Mouse (Mus musculus) thymus, adult 2 months (tissue): ENCODE results near the gene Ift43. TPM values are rescaled to one million over a fixed set of nuclear protein-coding genes. Genes with fewer than 3 reads are reported as not detected.

Experiments
- DNase-seq: peaks from one replicate; pipeline ENCODE4 v3.0.0; 2021
- H3K27ac ChIP-seq: fragments of 200-500 bp; 2 replicates; pipeline ENCODE4 v1.5.1; 2012; ENCODE audit warnings: low read length, control low read depth; ENCODE audit not compliant: control insufficient read depth, insufficient read depth
- H3K27me3 ChIP-seq: fragments of 200-500 bp; 2 replicates; pipeline ENCODE4 v1.6.1; 2012; ENCODE audit warnings: mild to moderate bottlenecking, low read length, moderate library complexity, mixed read lengths; ENCODE audit not compliant: control insufficient read depth, insufficient read depth
- H3K36me3 ChIP-seq: fragments of 200-500 bp; 2 replicates; pipeline ENCODE4 v1.6.1; 2012; ENCODE audit warnings: mild to moderate bottlenecking, low read length, moderate library complexity; ENCODE audit not compliant: control insufficient read depth, insufficient read depth
- H3K4me1 ChIP-seq: fragments of 200-500 bp; replicated peaks from 2 replicates; pipeline ENCODE4 v1.6.1; 2012; ENCODE audit warnings: low read length; ENCODE audit not compliant: control insufficient read depth, insufficient read depth
- H3K4me3 ChIP-seq: fragments of 200-500 bp; 2 replicates; pipeline ENCODE4 v1.5.1; 2012; ENCODE audit warnings: mild to moderate bottlenecking, low read length, control low read depth, moderate library complexity; ENCODE audit not compliant: control insufficient read depth, insufficient read depth
- CTCF ChIP-seq: fragments of 200-500 bp; IDR thresholded peaks from 2 replicates; pipeline ENCODE4 v1.5.1; 2012; ENCODE audit warnings: mild to moderate bottlenecking, control low read depth, low read length, moderate library complexity, borderline replicate concordance; ENCODE audit not compliant: control insufficient read depth, poor library complexity, insufficient read depth; ENCODE audit errors: extremely low read depth
- POLR2A ChIP-seq: fragments of 200-500 bp; IDR thresholded peaks from 2 replicates; pipeline ENCODE4 v1.6.1; 2012; ENCODE audit warnings: mild to moderate bottlenecking, low read length, control low read depth, moderate library complexity; ENCODE audit not compliant: control insufficient read depth, poor library complexity, insufficient read depth; ENCODE audit errors: extremely low read depth
- WGBS: fragments of 180-500 bp; shearing (Covaris S2); methylation state at CpG from one replicate; pipeline ENCODE4 v1.1.7; 2018; 5-methylcytosine and 5-hydroxymethylcytosine counted together
- polyA plus RNA-seq: library from polyadenylated mRNA; depleted of rRNA; stranded (reverse); fragments of >200 nt; gene quantifications from 2 replicates; pipeline ENCODE4 v1.2.3, GENCODE M21; 2012

The Ift43 gene
- polyA plus RNA-seq, 1 experiment, result 4.7 TPM

- Histone ChIP-seq H3K36me3 (no peaks in the 10 kb centered on the region), H3K4me3 (no peak overlapping the region), H3K27ac (0 out of 2 replicates have a peak overlapping the region, but pooled peaks have one; percentile 24), H3K4me1 (peaks cover 25% of the 10 kb centered on the region), H3K27me3 (no peaks in the 10 kb centered on the region)
- no peak for TF ChIP-seq CTCF
- TF ChIP-seq POLR2A, result no peak
- DNase-seq, result no peak
- WGBS, result 45% methylated on average over 5 of the region's 5 CpGs
These were observed 36.2 kb upstream of the Ift43 start for GRCm38 (mm10) chr12:86046141-86046540.

GRCm38 (mm10) chr12:86046776-86047175 is 35.6 kb upstream of the Ift43 start:
- H3K36me3 ChIP-seq, result no peaks in the 10 kb centered on the region
- no peak for DNase-seq

GRCm38 (mm10) chr12:86047376-86047775 is 35.0 kb upstream of the Ift43 start:
- H3K27ac ChIP-seq, result no peak overlapping the region
- TF ChIP-seq POLR2A (no peak), CTCF (no peak)
- H3K36me3 ChIP-seq, result no peaks in the 10 kb centered on the region
- H3K4me3 ChIP-seq, result no peak overlapping the region
- 9% methylated on average over 8 of the region's 8 CpGs for WGBS
- DNase-seq, result no peak
- no peaks in the 10 kb centered on the region for H3K27me3 ChIP-seq
- H3K4me1 ChIP-seq, result peaks cover 25% of the 10 kb centered on the region

More at GRCm38 (mm10) chr12:86046776-86047175, 35.6 kb upstream of the Ift43 start:
- Histone ChIP-seq H3K4me1 (peaks cover 25% of the 10 kb centered on the region), H3K27me3 (no peaks in the 10 kb centered on the region), H3K4me3 (no peak overlapping the region), H3K27ac (peak overlapping the region; percentile 8; the same call in 1 of the 2 replicates)
- 38% methylated on average over 2 of the region's 2 CpGs for WGBS
- TF ChIP-seq POLR2A (no peak), CTCF (no peak)

GRCm38 (mm10) chr12:86049813-86050212 is 32.5 kb upstream of the Ift43 start:
- no peak for DNase-seq
- 93% methylated on average over 6 of the region's 6 CpGs for WGBS
- Histone ChIP-seq H3K4me1 (peaks cover 22% of the 10 kb centered on the region), H3K27me3 (no peaks in the 10 kb centered on the region), H3K36me3 (no peaks in the 10 kb centered on the region), H3K27ac (no peak overlapping the region), H3K4me3 (no peak overlapping the region)
- TF ChIP-seq CTCF (no peak), POLR2A (no peak)

- Histone ChIP-seq H3K4me1 (peaks cover 14% of the 10 kb centered on the region), H3K36me3 (no peaks in the 10 kb centered on the region), H3K27me3 (no peaks in the 10 kb centered on the region), H3K27ac (no peak overlapping the region), H3K4me3 (no peak overlapping the region)
- WGBS, result 95% methylated on average over 5 of the region's 5 CpGs
- no peak for TF ChIP-seq CTCF
- DNase-seq, result no peak
These were observed 30.9 kb upstream of the Ift43 start for GRCm38 (mm10) chr12:86051477-86051876.

- Histone ChIP-seq H3K4me3 (no peak overlapping the region), H3K27me3 (no peaks in the 10 kb centered on the region), H3K36me3 (no peaks in the 10 kb centered on the region), H3K27ac (no peak overlapping the region), H3K4me1 (no peaks in the 10 kb centered on the region)
- WGBS, result 95% methylated on average over 2 of the region's 2 CpGs
- no peak for DNase-seq
- TF ChIP-seq CTCF (no peak), POLR2A (no peak)
These were observed 27.0 kb upstream of the Ift43 start for GRCm38 (mm10) chr12:86055306-86055705.

GRCm38 (mm10) chr12:86056976-86057375 is 25.4 kb upstream of the Ift43 start:
- Histone ChIP-seq H3K27me3 (no peaks in the 10 kb centered on the region), H3K36me3 (no peaks in the 10 kb centered on the region), H3K27ac (no peak overlapping the region), H3K4me3 (no peak overlapping the region), H3K4me1 (no peaks in the 10 kb centered on the region)
- no peak for TF ChIP-seq POLR2A
- no peak for TF ChIP-seq CTCF
- WGBS, result 93% methylated on average over 8 of the region's 8 CpGs
- no peak for DNase-seq
